Mouse (Mus musculus) left cerebral cortex, postnatal 25 days (tissue): ENCODE data around the gene Fam19a1. TPM values are rescaled to one million over a fixed set of nuclear protein-coding genes. Genes with fewer than 3 reads are reported as not detected.

Experiments
- DNase-seq, 2 experiments: peaks; one replicate each; pipeline ENCODE4 v3.0.0; 2022; ENCODE audit warnings: low spot score in 2 of 2, mixed read lengths in 1 of 2
- intact Hi-C: fragments of 180-260 bp; cut with DNase I; formaldehyde crosslinking; loops from one replicate; pipeline ENCODE4 v1.15.1; 2025
- total RNA-seq, 2 experiments: library from RNA; stranded (reverse); gene quantifications; 2 replicates each; pipeline ENCODE4 v1.2.3; 2021

Gene Fam19a1
- total RNA-seq, 2 experiments from 2014 or later, result 82.9 to 85.4 TPM

GRCm38 (mm10) chr6:96234806-96235205 is 121.9 kb downstream of the Fam19a1 start:
- intact Hi-C loops, result no loop called here
- DNase-seq, result no peak

- intact Hi-C loops, result loop anchor here (1.0 to 10.0 kb wide), 4 partner anchors 105 to 180 kb away; no protein-coding TSS in a partner anchor
- peak; percentile 70 to 96 for DNase-seq
These were observed 131.4 kb downstream of the Fam19a1 start for GRCm38 (mm10) chr6:96244320-96244719.

GRCm38 (mm10) chr6:96252001-96252400 is 139.0 kb downstream of the Fam19a1 start:
- intact Hi-C loops, result no loop called here
- DNase-seq, result no peak

GRCm38 (mm10) chr6:96254815-96255214 is 141.9 kb downstream of the Fam19a1 start:
- no peak for DNase-seq
- intact Hi-C loops, result no loop called here

GRCm38 (mm10) chr6:96258651-96259050 is 145.7 kb downstream of the Fam19a1 start:
- peak in 1 of 2 experiments; percentile 76 for DNase-seq

GRCm38 (mm10) chr6:96266456-96266855 is 153.5 kb downstream of the Fam19a1 start:
- intact Hi-C loops, result no loop called here
- no peak for DNase-seq

More at GRCm38 (mm10) chr6:96258651-96259050, 145.7 kb downstream of the Fam19a1 start:
- intact Hi-C loops, result no loop called here

GRCm38 (mm10) chr6:96268788-96269187 is 155.8 kb downstream of the Fam19a1 start:
- intact Hi-C loops, result no loop called here
- DNase-seq, result no peak

- intact Hi-C loops, result no loop called here
- no peak for DNase-seq
These were observed 157.5 kb downstream of the Fam19a1 start for GRCm38 (mm10) chr6:96270436-96270835.

GRCm38 (mm10) chr6:96283731-96284130 is 170.8 kb downstream of the Fam19a1 start:
- DNase-seq, result no peak
- intact Hi-C loops, result no loop called here

- no peak for DNase-seq
These were observed 171.6 kb downstream of the Fam19a1 start for GRCm38 (mm10) chr6:96284590-96284989.

GRCm38 (mm10) chr6:96286276-96286675 is 173.3 kb downstream of the Fam19a1 start:
- no peak for DNase-seq
- intact Hi-C loops, result no loop called here

More at GRCm38 (mm10) chr6:96284590-96284989, 171.6 kb downstream of the Fam19a1 start:
- intact Hi-C loops, result no loop called here

- intact Hi-C loops, result no loop called here
These were observed 174.4 kb downstream of the Fam19a1 start for GRCm38 (mm10) chr6:96287377-96287776.

GRCm38 (mm10) chr6:96289672-96290071 is 176.7 kb downstream of the Fam19a1 start:
- intact Hi-C loops, result no loop called here
- no peak for DNase-seq

More at GRCm38 (mm10) chr6:96287377-96287776, 174.4 kb downstream of the Fam19a1 start:
- DNase-seq, result no peak

GRCm38 (mm10) chr6:96347491-96347890 is 234.5 kb downstream of the Fam19a1 start:
- intact Hi-C loops, result loop anchor here (5.0 kb wide), 3 partner anchors 230 to 1275 kb away; no protein-coding TSS in a partner anchor
- peak in 1 of 2 experiments; percentile 57 for DNase-seq

GRCm38 (mm10) chr6:96349446-96350025 is 236.6 kb downstream of the Fam19a1 start:
- DNase-seq, result peak; percentile 58 to 94
- intact Hi-C loops, result loop anchor here (1.0 to 5.0 kb wide), 4 partner anchors 105 to 1277 kb away; no protein-coding TSS in a partner anchor

- DNase-seq, result peak in 1 of 2 experiments; percentile 51
- intact Hi-C loops, result no loop called here
These were observed 256.6 kb downstream of the Fam19a1 start for GRCm38 (mm10) chr6:96369544-96369943.

GRCm38 (mm10) chr6:96372848-96373247 is 259.9 kb downstream of the Fam19a1 start:
- intact Hi-C loops, result no loop called here
- DNase-seq, result no peak

- intact Hi-C loops, result no loop called here
- no peak for DNase-seq
These were observed 260.3 kb downstream of the Fam19a1 start for GRCm38 (mm10) chr6:96373274-96373673.

- no peak for DNase-seq
- intact Hi-C loops, result no loop called here
These were observed 263.8 kb downstream of the Fam19a1 start for GRCm38 (mm10) chr6:96376773-96377172.

- intact Hi-C loops, result no loop called here
- no peak for DNase-seq
These were observed 266.3 kb downstream of the Fam19a1 start for GRCm38 (mm10) chr6:96379229-96379628.

GRCm38 (mm10) chr6:96384441-96384840 is 271.5 kb downstream of the Fam19a1 start:
- no peak for DNase-seq
- intact Hi-C loops, result no loop called here
